Mouse (Mus musculus) ES-E14 (cell line): ENCODE measurements around the gene Eif2b3. TPM values are rescaled to one million over a fixed set of nuclear protein-coding genes. Genes with fewer than 3 reads are reported as not detected.

Source experiments
- DNase-seq: peaks from one replicate; pipeline ENCODE4 v3.0.0-alpha.2; 2013; ENCODE audit warnings: low read depth, low spot score
- H3K27ac ChIP-seq: 2 replicates; pipeline ENCODE4 v1.5.1; 2012; ENCODE audit warnings: low read depth, mild to moderate bottlenecking, low read length, moderate library complexity, mixed read lengths; ENCODE audit not compliant: poor library complexity, insufficient read depth, severe bottlenecking
- H3K36me3 ChIP-seq: 2 replicates; pipeline ENCODE4 v1.6.1; 2012; ENCODE audit warnings: mild to moderate bottlenecking, low read length, moderate library complexity, mixed read lengths; ENCODE audit not compliant: control insufficient read depth, poor library complexity, insufficient read depth, severe bottlenecking
- H3K4me1 ChIP-seq, 2 experiments: fragments of 150-350 bp in 1 of 2; sonication (generic) in 1 of 2; 2 replicates each; pipeline ENCODE4 v1.6.1; 2012; ENCODE audit warnings: low read length in 2 of 2, mild to moderate bottlenecking in 1 of 2, mixed read lengths in 1 of 2; ENCODE audit not compliant: control insufficient read depth in 2 of 2, insufficient read depth in 2 of 2, poor library complexity in 1 of 2
- H3K4me3 ChIP-seq, 2 experiments: fragments of 150-350 bp in 1 of 2; sonication (generic) in 1 of 2; 2 replicates each; pipeline ENCODE4 v1.5.1; 2012; ENCODE audit warnings: low read length in 2 of 2, low read depth in 1 of 2, mild to moderate bottlenecking in 1 of 2, mixed read lengths in 1 of 2; ENCODE audit not compliant: insufficient read depth in 1 of 2, poor library complexity in 1 of 2, severe bottlenecking in 1 of 2
- H3K9ac ChIP-seq: 2 replicates; pipeline ENCODE4 v1.6.1; 2012; ENCODE audit warnings: low read depth, mild to moderate bottlenecking, low read length, mixed read lengths; ENCODE audit not compliant: poor library complexity, insufficient read depth, severe bottlenecking
- H3K9me3 ChIP-seq: fragments of 150-350 bp; sonication (generic); 2 replicates; pipeline ENCODE4 v1.6.1; 2012; ENCODE audit warnings: low read depth, mild to moderate bottlenecking, low read length; ENCODE audit not compliant: control insufficient read depth, insufficient read depth
- CHD2 ChIP-seq: IDR thresholded peaks from 2 replicates; pipeline ENCODE4 v1.6.1; 2014; ENCODE audit warnings: mild to moderate bottlenecking, low read depth, low read length, inconsistent platforms
- HCFC1 ChIP-seq: IDR thresholded peaks from 2 replicates; pipeline ENCODE4 v1.6.1; 2012; ENCODE audit warnings: low read length, inconsistent platforms, borderline replicate concordance; ENCODE audit not compliant: insufficient read depth
- MAFK ChIP-seq: IDR thresholded peaks from 2 replicates; pipeline ENCODE4 v1.6.1; 2014; ENCODE audit warnings: mild to moderate bottlenecking, low read depth, low read length, inconsistent platforms; ENCODE audit not compliant: insufficient read depth
- ZC3H11A ChIP-seq: IDR thresholded peaks from 2 replicates; pipeline ENCODE4 v1.6.1; 2012; ENCODE audit warnings: low read depth, mild to moderate bottlenecking, inconsistent platforms, low read length, borderline replicate concordance
- ZNF384 ChIP-seq: IDR thresholded peaks from 2 replicates; pipeline ENCODE4 v1.6.1; 2012; ENCODE audit warnings: low read depth, low read length, inconsistent platforms
- in situ Hi-C, 2 experiments: fragments of 600-800 bp; cut with MboI; formaldehyde crosslinking; loops; one replicate each; pipeline ENCODE4 v1.15.1; 2025; ENCODE audit warnings: low sequenced_read_pairs in 2 of 2, inconsistent platforms in 1 of 2; ENCODE audit not compliant: unreplicated experiment in 2 of 2
- total RNA-seq: library from RNA; depleted of rRNA; stranded (reverse); fragments of 300-350 nt; gene quantifications from 2 replicates; pipeline ENCODE4 v1.2.3, GENCODE M21; 2012

The Eif2b3 gene
- total RNA-seq, 1 experiment, result 55.1 TPM

DNA sequence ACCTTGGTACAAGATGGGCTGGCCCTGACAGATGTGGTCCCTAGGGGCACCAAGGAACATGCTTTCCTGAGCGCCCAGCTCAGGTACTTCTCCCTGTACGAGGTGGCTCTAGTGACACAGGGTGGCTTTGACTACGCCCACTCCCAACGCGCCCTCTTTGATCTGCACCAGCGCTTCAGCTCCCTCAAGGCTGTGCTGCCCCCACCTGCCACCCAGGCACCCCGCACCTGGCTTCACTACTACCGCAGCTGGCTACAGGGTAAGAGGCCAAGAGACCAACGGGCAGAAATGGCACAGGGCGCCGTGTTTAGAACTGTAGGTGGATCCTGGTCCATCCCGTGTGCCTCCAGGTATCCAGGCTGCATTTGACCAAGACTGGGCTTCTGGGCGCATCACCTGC lies 91.0 kb downstream of the Eif2b3 start:
- H3K36me3 ChIP-seq, result peaks cover 53% of the 10 kb centered on the region

DNA sequence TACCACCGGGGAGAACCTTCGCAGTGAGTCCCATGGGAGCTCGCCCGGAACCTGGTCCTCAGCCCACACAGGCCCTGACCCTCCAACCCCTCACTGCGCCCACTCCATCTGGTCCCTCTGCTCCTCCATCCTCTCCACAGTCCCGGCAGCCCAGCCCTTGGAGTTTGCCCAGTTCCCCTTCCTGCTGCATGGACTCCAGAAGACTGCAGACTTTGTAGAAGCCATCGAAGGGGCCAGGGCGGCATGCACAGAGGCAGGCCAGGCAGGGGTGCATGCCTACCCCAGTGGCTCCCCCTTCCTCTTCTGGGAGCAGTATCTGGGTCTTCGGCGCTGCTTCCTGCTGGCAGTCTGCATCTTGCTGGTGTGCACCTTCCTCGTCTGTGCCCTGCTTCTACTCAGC lies 91.8 kb downstream of the Eif2b3 start:
- peaks cover 53% of the 10 kb centered on the region for H3K36me3 ChIP-seq

More for the DNA sequence above, 91.0 kb downstream of the Eif2b3 start:
- no peaks in the 10 kb centered on the region for H3K9me3 ChIP-seq
- in situ Hi-C loops, result no loop called here
- H3K4me3 ChIP-seq, result peak overlapping the region; percentile 38 to 53; a peak in 2 of 4 replicates
- H3K27ac ChIP-seq, result no peak overlapping the region
- H3K4me1 ChIP-seq, result peaks cover 0 to 32% of the 10 kb centered on the region in 2 experiments; a peak in 2 of 4 replicates
- no peak overlapping the region for H3K9ac ChIP-seq
- TF ChIP-seq HCFC1 (no peak), CHD2 (no peak), MAFK (no peak), ZC3H11A (no peak), ZNF384 (no peak)
- no peak for DNase-seq

DNA sequence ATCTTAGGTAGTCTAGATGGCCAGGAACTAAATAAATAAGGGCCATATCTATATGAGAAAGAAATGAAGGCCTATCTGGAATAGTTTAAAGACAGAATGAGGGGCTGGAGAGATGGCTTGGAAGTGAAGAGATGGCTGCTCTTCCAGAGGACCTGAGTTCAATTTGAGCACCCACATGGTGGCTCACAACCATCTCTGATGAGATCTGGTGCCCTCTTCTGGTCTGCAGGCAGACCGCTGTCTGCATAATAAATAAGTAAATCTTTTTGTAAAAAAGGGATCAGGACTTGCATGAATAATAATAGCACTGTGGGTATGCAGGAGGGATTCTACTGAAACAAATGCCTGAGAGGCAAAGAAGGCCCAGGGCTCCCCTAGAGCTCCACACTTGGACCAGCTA lies 94.0 kb downstream of the Eif2b3 start:
- no peaks in the 10 kb centered on the region for H3K9me3 ChIP-seq
- TF ChIP-seq ZNF384 (no peak), ZC3H11A (no peak), MAFK (no peak), HCFC1 (no peak), CHD2 (no peak)
- no peak overlapping the region for H3K9ac ChIP-seq
- no peak for DNase-seq
- H3K4me1 ChIP-seq, result peaks cover 0 to 18% of the 10 kb centered on the region in 2 experiments; a peak in 1 of 4 replicates
- H3K4me3 ChIP-seq, result no peak overlapping the region
- no peak overlapping the region for H3K27ac ChIP-seq
- H3K36me3 ChIP-seq, result peaks cover 52% of the 10 kb centered on the region
- in situ Hi-C loops, result no loop called here

More for the DNA sequence above, 91.8 kb downstream of the Eif2b3 start:
- Histone ChIP-seq H3K9me3 (no peaks in the 10 kb centered on the region), H3K4me1 (peaks cover 0 to 25% of the 10 kb centered on the region in 2 experiments; a peak in 1 of 4 replicates), H3K9ac (no peak overlapping the region), H3K27ac (no peak overlapping the region), H3K4me3 (no peak overlapping the region)
- in situ Hi-C loops, result no loop called here
- no peak for DNase-seq
- TF ChIP-seq ZNF384 (no peak), CHD2 (no peak), MAFK (no peak), HCFC1 (no peak), ZC3H11A (no peak)

DNA sequence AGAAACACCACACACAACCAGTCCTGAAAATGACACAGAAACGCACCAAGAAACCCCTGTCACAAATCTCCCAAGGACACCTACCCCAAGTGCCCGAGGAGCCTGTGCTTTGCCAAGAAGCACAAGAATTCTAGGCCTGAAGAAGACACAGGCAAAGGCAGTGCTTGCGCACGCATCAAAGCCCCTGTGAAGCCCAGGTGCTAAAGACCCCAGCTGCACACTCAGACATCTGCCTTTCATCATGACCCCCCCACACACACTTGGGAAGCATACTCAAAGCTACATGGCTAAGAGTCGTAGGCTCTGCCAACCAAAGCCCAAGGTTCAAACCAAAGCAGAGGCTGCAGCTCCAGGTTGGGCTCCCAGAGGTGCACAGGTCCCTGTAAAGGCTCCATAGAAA lies 96.4 kb downstream of the Eif2b3 start:
- Histone ChIP-seq H3K9me3 (no peaks in the 10 kb centered on the region), H3K4me3 (no peak overlapping the region), H3K4me1 (peaks cover 0 to 3% of the 10 kb centered on the region in 2 experiments; a peak in 1 of 4 replicates), H3K27ac (no peak overlapping the region), H3K36me3 (peaks cover 36% of the 10 kb centered on the region), H3K9ac (no peak overlapping the region)
- no peak for DNase-seq
- in situ Hi-C loops, result no loop called here
- no peak for TF ChIP-seq HCFC1
- TF ChIP-seq MAFK, result no peak
- no peak for TF ChIP-seq ZNF384
- no peak for TF ChIP-seq ZC3H11A
- TF ChIP-seq CHD2, result no peak

DNA sequence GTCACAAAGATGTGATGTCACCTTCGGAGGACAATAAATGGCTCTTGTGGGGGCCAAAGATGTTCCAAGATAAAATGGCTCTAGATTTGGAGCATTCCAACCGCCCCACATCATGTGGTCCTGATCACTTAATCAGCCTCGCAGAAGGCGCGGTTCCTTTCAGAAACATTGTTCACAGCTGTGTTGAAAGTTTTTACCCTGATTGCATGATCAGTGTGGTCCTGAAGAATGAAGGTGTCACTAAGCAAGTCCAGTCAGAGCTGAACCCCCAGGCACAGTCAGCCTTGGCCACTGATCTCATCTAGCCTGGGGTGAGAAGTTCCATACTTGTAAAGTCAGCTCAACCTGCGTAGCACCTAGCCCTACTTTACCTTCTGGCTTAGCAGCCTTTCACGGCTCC lies 98.7 kb downstream of the Eif2b3 start:
- TF ChIP-seq ZC3H11A (no peak), HCFC1 (no peak), CHD2 (no peak), MAFK (no peak), ZNF384 (no peak)
- no peak overlapping the region for H3K4me3 ChIP-seq
- H3K4me1 ChIP-seq, result peaks cover 0 to 10% of the 10 kb centered on the region in 2 experiments; a peak in 2 of 4 replicates
- H3K9me3 ChIP-seq, result no peaks in the 10 kb centered on the region
- H3K9ac ChIP-seq, result no peak overlapping the region
- DNase-seq, result no peak
- H3K27ac ChIP-seq, result no peak overlapping the region
- in situ Hi-C loops, result no loop called here
- H3K36me3 ChIP-seq, result peaks cover 22% of the 10 kb centered on the region
